Mouse (Mus musculus) heart, embryonic 15.5 days (tissue): ENCODE results near the gene H2-M1. TPM values are rescaled to one million over a fixed set of nuclear protein-coding genes. Genes with fewer than 3 reads are reported as not detected.

ENCODE experiments used
- ATAC-seq: fragments of 200-750 bp; cut with Nextera tagmentation; replicated peaks from 2 replicates; pipeline ENCODE4 v1.8.0; 2017; ENCODE audit warnings: low read depth, moderate TSS enrichment; ENCODE audit not compliant: insufficient number of reproducible peaks, insufficient read depth, low FRiP score
- H3K27ac ChIP-seq: fragments of 300-500 bp; sonication (generic); 2 replicates; pipeline ENCODE4 v1.5.1; 2015; ENCODE audit warnings: mild to moderate bottlenecking, inconsistent platforms
- H3K27me3 ChIP-seq: fragments of 300-500 bp; sonication (generic); 2 replicates; pipeline ENCODE4 v1.6.1; 2015; ENCODE audit warnings: inconsistent platforms
- H3K36me3 ChIP-seq: fragments of 300-500 bp; sonication (generic); 2 replicates; pipeline ENCODE4 v1.6.1; 2015; ENCODE audit warnings: mild to moderate bottlenecking, inconsistent platforms
- H3K4me1 ChIP-seq: fragments of 300-500 bp; sonication (generic); replicated peaks from 2 replicates; pipeline ENCODE4 v1.6.1; 2015; ENCODE audit warnings: inconsistent platforms
- H3K4me2 ChIP-seq: fragments of 300-500 bp; sonication (generic); 2 replicates; pipeline ENCODE4 v1.6.1; 2015; ENCODE audit warnings: inconsistent platforms, mild to moderate bottlenecking, moderate library complexity
- H3K4me3 ChIP-seq: fragments of 300-500 bp; sonication (generic); 2 replicates; pipeline ENCODE4 v1.5.1; 2015; ENCODE audit warnings: mild to moderate bottlenecking, inconsistent platforms
- H3K9ac ChIP-seq: fragments of 300-500 bp; sonication (generic); 2 replicates; pipeline ENCODE4 v1.6.1; 2015; ENCODE audit warnings: mild to moderate bottlenecking, inconsistent platforms
- H3K9me3 ChIP-seq: fragments of 300-500 bp; sonication (generic); replicated peaks from 2 replicates; pipeline ENCODE4 v1.6.1; 2016; ENCODE audit warnings: inconsistent platforms
- WGBS: fragments of 180-500 bp; shearing (Covaris S2); methylation state at CpG from one replicate; pipeline ENCODE4 v1.1.7; 2015; ENCODE audit warnings: mixed read lengths; 5-methylcytosine and 5-hydroxymethylcytosine counted together
- polyA plus RNA-seq: library from polyadenylated mRNA; unstranded; fragments of >200 nt; fragmentation: Nextera tagmentation; extraction: Ambion mirVana; gene quantifications from 2 replicates; pipeline ENCODE4 v1.2.1, GENCODE M21; 2015

H2-M1 gene
- not detected in 2 replicates for polyA plus RNA-seq

DNA sequence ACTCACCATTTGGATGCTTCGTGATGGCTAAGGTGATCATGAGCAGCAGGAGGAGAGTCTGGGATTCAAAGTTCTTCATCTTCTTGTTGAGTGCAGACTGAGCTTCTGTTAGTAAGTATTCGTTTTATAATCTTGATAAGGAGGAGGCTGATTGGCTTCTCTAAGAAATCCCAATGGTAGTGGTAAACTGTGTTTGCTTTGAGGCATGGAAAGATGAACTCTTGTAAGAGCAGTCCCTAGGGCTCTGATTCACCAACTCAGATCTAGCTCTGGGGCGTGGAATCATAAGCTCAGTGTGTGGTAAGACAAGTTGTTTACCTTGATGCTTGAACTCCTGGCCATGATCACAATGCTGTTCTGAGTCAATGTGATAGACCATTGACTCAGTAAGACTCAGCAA, at the start of gene H2-M1:
H2-M1 (minus strand) TSS at position 101 of the 400 bp plus-strand sequence.
- Histone ChIP-seq H3K36me3 (no peaks in the 10 kb centered on the region), H3K27ac (no peak within 1 kb of the TSS), H3K4me2 (no peak within 1 kb of the TSS), H3K27me3 (no peaks in the 10 kb centered on the region), H3K4me3 (no peak within 1 kb of the TSS), H3K9ac (no peak within 1 kb of the TSS), H3K9me3 (no peaks in the 10 kb centered on the region; the same call in 1 of the 2 replicates), H3K4me1 (no peaks in the 10 kb centered on the region)
- no peak for ATAC-seq
- 69% methylated on average over 3 of the region's 3 CpGs for WGBS

DNA sequence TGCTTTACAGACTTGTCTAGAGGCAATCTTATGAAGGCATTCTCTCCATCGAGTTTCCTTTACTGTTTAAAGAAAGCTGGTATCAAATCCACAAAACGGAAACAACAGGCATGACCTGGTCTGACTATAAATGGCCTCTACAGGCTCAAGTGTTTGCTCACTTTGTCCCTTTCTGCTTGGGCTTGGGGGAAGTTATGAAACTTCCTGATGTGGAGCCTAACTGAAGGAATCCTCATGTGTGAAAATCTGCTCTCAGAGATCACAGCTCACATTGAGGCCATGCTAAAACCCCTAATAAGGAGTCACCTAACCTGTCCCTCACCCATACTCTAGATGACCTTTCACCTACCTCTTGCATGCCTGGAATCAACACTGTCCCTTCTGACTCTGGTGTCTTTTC, 25.7 kb upstream of the H2-M1 start:
- H3K4me1 ChIP-seq: no peaks in the 10 kb centered on the region
- no peak for ATAC-seq
- H3K27me3 ChIP-seq: no peaks in the 10 kb centered on the region
- H3K4me2 ChIP-seq: no peak overlapping the region
- H3K9me3 ChIP-seq: no peaks in the 10 kb centered on the region
- H3K9ac ChIP-seq: no peak overlapping the region
- WGBS: 53% methylated on average over 2 of the region's 2 CpGs
- H3K36me3 ChIP-seq: no peaks in the 10 kb centered on the region
- no peak overlapping the region for H3K27ac ChIP-seq
- no peak overlapping the region for H3K4me3 ChIP-seq

DNA sequence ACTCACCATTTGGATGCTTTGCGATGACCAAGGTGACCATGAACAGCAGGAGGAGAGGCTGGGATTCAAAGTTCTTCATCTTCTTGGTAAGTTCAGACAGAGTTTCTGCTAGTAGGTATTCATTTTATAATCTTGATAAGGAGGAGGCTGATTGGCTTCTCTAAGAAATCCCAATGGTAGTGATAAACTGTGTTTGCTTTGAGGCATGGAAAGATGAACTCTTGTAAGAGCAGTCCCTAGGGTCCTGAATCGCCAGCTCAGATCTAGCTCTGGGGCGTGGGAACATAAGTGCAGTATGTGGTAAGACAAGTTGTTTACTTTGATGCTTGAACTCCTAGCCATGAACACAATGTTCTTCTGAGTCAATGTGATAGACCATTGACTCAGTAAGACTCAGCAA, 29.5 kb downstream of the H2-M1 start, which contains the start of gene H2-M9:
H2-M9 (minus strand) TSS at position 101 of the 400 bp plus-strand sequence.
- no peak within 1 kb of the TSS for H3K4me3 ChIP-seq
- H3K9ac ChIP-seq: no peak within 1 kb of the TSS
- H3K36me3 ChIP-seq: no peaks in the 10 kb centered on the region
- H3K4me1 ChIP-seq: no peaks in the 10 kb centered on the region
- no peak within 1 kb of the TSS for H3K4me2 ChIP-seq
- H3K9me3 ChIP-seq: no peaks in the 10 kb centered on the region
- H3K27me3 ChIP-seq: no peaks in the 10 kb centered on the region
- H3K27ac ChIP-seq: no peak within 1 kb of the TSS
- ATAC-seq: no peak
- WGBS: 76% methylated on average over 3 of the region's 3 CpGs

Other genes starting within 250 kb of the H2-M1 start
- not detected in 2 replicates for gene H2-M10.4, start 209.9 kb downstream of the H2-M1 start, polyA plus RNA-seq
- not detected in 2 replicates for gene H2-M11, start 125.1 kb downstream of the H2-M1 start, polyA plus RNA-seq
- gene H2-M9, start 29.6 kb downstream of the H2-M1 start, polyA plus RNA-seq: not detected in 2 replicates
- not detected in 2 replicates for gene H2-M10.5, start 100.7 kb upstream of the H2-M1 start, polyA plus RNA-seq
- not detected in 2 replicates for gene H2-M10.6, start 140.0 kb upstream of the H2-M1 start, polyA plus RNA-seq
- 17.7 and 25.0 TPM in 2 replicates for gene Trim26, start 164.9 kb upstream of the H2-M1 start, polyA plus RNA-seq
- 0.06 and 0.13 TPM in 2 replicates for gene Trim15, start 195.0 kb upstream of the H2-M1 start, polyA plus RNA-seq
- 9.5 and 14.1 TPM in 2 replicates for gene Trim10, start 197.4 kb upstream of the H2-M1 start, polyA plus RNA-seq
- gene Trim40, start 217.9 kb upstream of the H2-M1 start, polyA plus RNA-seq: not detected in 2 replicates
- gene Trim31, start 225.9 kb upstream of the H2-M1 start, polyA plus RNA-seq: not detected in 2 replicates